Mouse (Mus musculus) thymus, postnatal 4 days (tissue): ENCODE results near the gene Dnajb12.
"Not testable (repeated sequence)": the region's sequence is repeated elsewhere in the genome, so short reads cannot be mapped to it uniquely, and the experiment has no call there.

ENCODE experiments used
- DNase-seq: peaks from one replicate; pipeline ENCODE4 v3.0.0; 2021

Gene Dnajb12

GRCm38 (mm10) chr10:59872651-59873050 is 6.7 kb upstream of the Dnajb12 start:
- DNase-seq, result not testable (repeated sequence)

GRCm38 (mm10) chr10:59873206-59873605 is 6.2 kb upstream of the Dnajb12 start:
- no peak for DNase-seq

- no peak for DNase-seq
Observed at GRCm38 (mm10) chr10:59873613-59874012, 5.7 kb upstream of the Dnajb12 start.

- no peak for DNase-seq
Observed at GRCm38 (mm10) chr10:59875396-59875795, 4.0 kb upstream of the Dnajb12 start.

GRCm38 (mm10) chr10:59876698-59877097 is 2.7 kb upstream of the Dnajb12 start:
- not testable (repeated sequence) for DNase-seq

GRCm38 (mm10) chr10:59877421-59878117 is 1.8 kb upstream of the Dnajb12 start:
- no peak for DNase-seq

GRCm38 (mm10) chr10:59878823-59879222 is 533 bp upstream of the Dnajb12 start:
- no peak for DNase-seq

GRCm38 (mm10) chr10:59880029-59880386 is 652 bp downstream of the Dnajb12 start:
- DNase-seq, result no peak

- DNase-seq, result no peak
Observed at GRCm38 (mm10) chr10:59880837-59881236, 1.5 kb downstream of the Dnajb12 start.

GRCm38 (mm10) chr10:59884327-59885173 is 5.2 kb downstream of the Dnajb12 start:
- no peak for DNase-seq

GRCm38 (mm10) chr10:59885174-59886080 is 6.1 kb downstream of the Dnajb12 start:
- DNase-seq, result no peak

- no peak for DNase-seq
Observed at GRCm38 (mm10) chr10:59886081-59886466, 6.7 kb downstream of the Dnajb12 start.

GRCm38 (mm10) chr10:59887432-59887831 is 8.1 kb downstream of the Dnajb12 start:
- no peak for DNase-seq

- DNase-seq, result no peak
Observed at GRCm38 (mm10) chr10:59889339-59889738, 10.0 kb downstream of the Dnajb12 start.

- DNase-seq, result no peak
Observed at GRCm38 (mm10) chr10:59889953-59890751, 10.8 kb downstream of the Dnajb12 start.

GRCm38 (mm10) chr10:59892977-59893376 is 13.6 kb downstream of the Dnajb12 start:
- peak; percentile 85 for DNase-seq

GRCm38 (mm10) chr10:59894251-59895160 is 15.2 kb downstream of the Dnajb12 start:
- DNase-seq, result peak; percentile 98

- DNase-seq, result no peak
Observed at GRCm38 (mm10) chr10:59895460-59896186, 16.3 kb downstream of the Dnajb12 start.

- peak; percentile 41 for DNase-seq
Observed at GRCm38 (mm10) chr10:59896211-59896610, 16.9 kb downstream of the Dnajb12 start.

- peak; percentile 81 for DNase-seq
Observed at GRCm38 (mm10) chr10:59896911-59897331, 17.6 kb downstream of the Dnajb12 start.
